Mouse (Mus musculus) cerebellum, postnatal 25 days (tissue): ENCODE measurements at regions not wholly inside any gene's neighbourhood (a gene's known extent, or its start where the extent isn't known, plus 50 kb on each side); places are given as distances from the start of the nearest gene placed in this dataset.
"Not testable (repeated sequence)": the region's sequence is repeated elsewhere in the genome, so short reads cannot be mapped to it uniquely, and the experiment has no call there.

ENCODE experiments used
- DNase-seq, 2 experiments: peaks; one replicate each; pipeline ENCODE4 v3.0.0; 2021; ENCODE audit warnings: mixed read lengths in 2 of 2

- DNase-seq = not testable (repeated sequence)
Observed at GRCm38 (mm10) chr2:17892661-17893060, 104.1 kb downstream of the H2al2a start.

- DNase-seq = no peak
Observed at GRCm38 (mm10) chr2:17887699-17888098, 109.1 kb downstream of the H2al2a start.

- no peak for DNase-seq
Observed at GRCm38 (mm10) chr2:17882389-17882788, 114.4 kb downstream of the H2al2a start.

- DNase-seq = no peak
Observed at GRCm38 (mm10) chr2:17880800-17881717, 115.7 kb downstream of the H2al2a start.

- DNase-seq = no peak
Observed at GRCm38 (mm10) chr2:17877901-17878300, 118.9 kb downstream of the H2al2a start.

GRCm38 (mm10) chr2:17876942-17877341 is 119.8 kb downstream of the H2al2a start:
- no peak for DNase-seq

- no peak for DNase-seq
Observed at GRCm38 (mm10) chr2:17876155-17876554, 120.6 kb downstream of the H2al2a start.

- DNase-seq = no peak
Observed at GRCm38 (mm10) chr2:17870562-17870961, 126.2 kb downstream of the H2al2a start.

GRCm38 (mm10) chr2:17868145-17868544 is 128.6 kb downstream of the H2al2a start:
- no peak for DNase-seq

GRCm38 (mm10) chr2:17867341-17867740 is 129.4 kb downstream of the H2al2a start:
- DNase-seq = no peak

GRCm38 (mm10) chr2:17861765-17862495 is 130.7 kb upstream of the Nebl start:
- peak in 1 of 2 experiments; percentile 12 for DNase-seq

- no peak for DNase-seq
Observed at GRCm38 (mm10) chr2:17860922-17861559, 129.8 kb upstream of the Nebl start.

- no peak for DNase-seq
Observed at GRCm38 (mm10) chr2:17859234-17859633, 128.0 kb upstream of the Nebl start.

- no peak for DNase-seq
Observed at GRCm38 (mm10) chr2:17858326-17858725, 127.1 kb upstream of the Nebl start.

GRCm38 (mm10) chr2:17855566-17856264 is 124.5 kb upstream of the Nebl start:
- DNase-seq = no peak

GRCm38 (mm10) chr2:17854088-17854487 is 122.8 kb upstream of the Nebl start:
- DNase-seq = no peak

GRCm38 (mm10) chr2:17853500-17854011 is 122.3 kb upstream of the Nebl start:
- DNase-seq = no peak

- no peak for DNase-seq
Observed at GRCm38 (mm10) chr2:17852740-17853499, 121.7 kb upstream of the Nebl start.

- no peak for DNase-seq
Observed at GRCm38 (mm10) chr2:17850741-17851140, 119.5 kb upstream of the Nebl start.

- DNase-seq = no peak
Observed at GRCm38 (mm10) chr2:17849267-17849666, 118.0 kb upstream of the Nebl start.

- DNase-seq = not testable (repeated sequence)
Observed at GRCm38 (mm10) chr2:17845447-17846092, 114.3 kb upstream of the Nebl start.
